Mouse (Mus musculus): ENCODE measurements at regions not wholly inside any gene's neighbourhood (a gene's known extent, or its start where the extent isn't known, plus 50 kb on each side); places are given as distances from the start of the nearest gene placed in this dataset.

GRCm38 (mm10) chr9:117729366-117729765 is 99.7 kb upstream of the Rbms3 start:
- no peak overlapping the region for H3K4me3 ChIP-seq (ENCODE audit: low read length)
- H3K4me2 ChIP-seq (ENCODE audit: low read depth, low read length) = 0 out of 2 replicates have a peak overlapping the region, but pooled peaks have one; percentile 1
- TF ChIP-seq CTCF (IDR thresholded peaks at IDR 0.05; ENCODE audit: low read depth) = no peak
- H3K9ac ChIP-seq (replicated peaks; ENCODE audit: low read length) = no peak overlapping the region
- no peaks in the 10 kb centered on the region for H3K4me1 ChIP-seq (ENCODE audit: insufficient read depth, low read length)
- DNase-seq (ENCODE audit: low spot score) (no peak), ATAC-seq (no peak)
- no peak overlapping the region for H3K27ac ChIP-seq
- no peaks in the 10 kb centered on the region for H3K9me3 ChIP-seq (ENCODE audit: low read length)
- H3K36me3 ChIP-seq (ENCODE audit: insufficient read depth, low read length) = no peaks in the 10 kb centered on the region
- no peaks in the 10 kb centered on the region for H3K27me3 ChIP-seq (ENCODE audit: insufficient read depth, low read length)
- WGBS = 71% methylated on average over 6 of the region's 6 CpGs

- Histone ChIP-seq H3K36me3 (ENCODE audit: insufficient read depth, low read length) (no peaks in the 10 kb centered on the region), H3K4me2 (ENCODE audit: low read depth, low read length) (no peak overlapping the region), H3K4me1 (ENCODE audit: insufficient read depth, low read length) (no peaks in the 10 kb centered on the region), H3K27me3 (ENCODE audit: insufficient read depth, low read length) (no peaks in the 10 kb centered on the region), H3K4me3 (ENCODE audit: low read length) (no peak overlapping the region), H3K9ac (replicated peaks; ENCODE audit: low read length) (no peak overlapping the region), H3K9me3 (ENCODE audit: low read length) (no peaks in the 10 kb centered on the region), H3K27ac (no peak overlapping the region)
- 79% methylated on average over 7 of the region's 7 CpGs for WGBS
- ATAC-seq = no peak
- no peak for TF ChIP-seq CTCF (IDR thresholded peaks at IDR 0.05; ENCODE audit: low read depth)
- no peak for DNase-seq (ENCODE audit: low spot score)
Measured at GRCm38 (mm10) chr9:117720161-117720598, 90.5 kb upstream of the Rbms3 start.

GRCm38 (mm10) chr9:117717346-117717745 is 87.6 kb upstream of the Rbms3 start:
- Histone ChIP-seq H3K27me3 (ENCODE audit: insufficient read depth, low read length) (no peaks in the 10 kb centered on the region), H3K4me2 (ENCODE audit: low read depth, low read length) (no peak overlapping the region), H3K9me3 (ENCODE audit: low read length) (no peaks in the 10 kb centered on the region), H3K4me3 (ENCODE audit: low read length) (no peak overlapping the region), H3K36me3 (ENCODE audit: insufficient read depth, low read length) (no peaks in the 10 kb centered on the region), H3K4me1 (ENCODE audit: insufficient read depth, low read length) (no peaks in the 10 kb centered on the region), H3K9ac (replicated peaks; ENCODE audit: low read length) (no peak overlapping the region), H3K27ac (no peak overlapping the region)
- no peak for TF ChIP-seq CTCF (IDR thresholded peaks at IDR 0.05; ENCODE audit: low read depth)
- no peak for ATAC-seq
- 85% methylated on average over 4 of the region's 4 CpGs for WGBS
- DNase-seq (ENCODE audit: low spot score) = no peak

GRCm38 (mm10) chr9:117716476-117716875 is 86.8 kb upstream of the Rbms3 start:
- Histone ChIP-seq H3K4me3 (ENCODE audit: low read length) (no peak overlapping the region), H3K9me3 (ENCODE audit: low read length) (no peaks in the 10 kb centered on the region), H3K9ac (replicated peaks; ENCODE audit: low read length) (no peak overlapping the region), H3K36me3 (ENCODE audit: insufficient read depth, low read length) (no peaks in the 10 kb centered on the region), H3K4me1 (ENCODE audit: insufficient read depth, low read length) (no peaks in the 10 kb centered on the region), H3K27me3 (ENCODE audit: insufficient read depth, low read length) (no peaks in the 10 kb centered on the region), H3K27ac (no peak overlapping the region), H3K4me2 (ENCODE audit: low read depth, low read length) (no peak overlapping the region)
- DNase-seq (ENCODE audit: low spot score) (no peak), ATAC-seq (no peak)
- TF ChIP-seq CTCF (IDR thresholded peaks at IDR 0.05; ENCODE audit: low read depth) = no peak
- 80% methylated on average over 6 of the region's 6 CpGs for WGBS

GRCm38 (mm10) chr9:117714741-117715675 is 85.3 kb upstream of the Rbms3 start:
- WGBS = 72% methylated on average over 13 of the region's 13 CpGs
- TF ChIP-seq CTCF (IDR thresholded peaks at IDR 0.05; ENCODE audit: low read depth) = no peak
- H3K9me3 ChIP-seq (ENCODE audit: low read length) = no peaks in the 10 kb centered on the region
- DNase-seq (ENCODE audit: low spot score) = no peak
- H3K9ac ChIP-seq (replicated peaks; ENCODE audit: low read length) = no peak overlapping the region
- no peak overlapping the region for H3K4me3 ChIP-seq (ENCODE audit: low read length)
- ATAC-seq = no peak
- H3K27me3 ChIP-seq (ENCODE audit: insufficient read depth, low read length) = no peaks in the 10 kb centered on the region
- H3K36me3 ChIP-seq (ENCODE audit: insufficient read depth, low read length) = no peaks in the 10 kb centered on the region
- no peak overlapping the region for H3K27ac ChIP-seq
- no peak overlapping the region for H3K4me2 ChIP-seq (ENCODE audit: low read depth, low read length)
- no peaks in the 10 kb centered on the region for H3K4me1 ChIP-seq (ENCODE audit: insufficient read depth, low read length)

- DNase-seq (ENCODE audit: low spot score) (no peak), ATAC-seq (no peak)
- H3K4me1 ChIP-seq (ENCODE audit: insufficient read depth, low read length) = no peaks in the 10 kb centered on the region
- TF ChIP-seq CTCF (IDR thresholded peaks at IDR 0.05; ENCODE audit: low read depth) = no peak
- H3K4me2 ChIP-seq (ENCODE audit: low read depth, low read length) = no peak overlapping the region
- H3K9ac ChIP-seq (replicated peaks; ENCODE audit: low read length) = no peak overlapping the region
- WGBS = 83% methylated on average over 4 of the region's 4 CpGs
- H3K4me3 ChIP-seq (ENCODE audit: low read length) = no peak overlapping the region
- H3K27me3 ChIP-seq (ENCODE audit: insufficient read depth, low read length) = no peaks in the 10 kb centered on the region
- H3K36me3 ChIP-seq (ENCODE audit: insufficient read depth, low read length) = no peaks in the 10 kb centered on the region
- no peak overlapping the region for H3K27ac ChIP-seq
- no peaks in the 10 kb centered on the region for H3K9me3 ChIP-seq (ENCODE audit: low read length)
Measured at GRCm38 (mm10) chr9:117713121-117713520, 83.4 kb upstream of the Rbms3 start.

- H3K4me3 ChIP-seq (ENCODE audit: low read length) = no peak overlapping the region
- H3K4me2 ChIP-seq (ENCODE audit: low read depth, low read length) = no peak overlapping the region
- ATAC-seq = no peak
- H3K27me3 ChIP-seq (ENCODE audit: insufficient read depth, low read length) = no peaks in the 10 kb centered on the region
- no peaks in the 10 kb centered on the region for H3K36me3 ChIP-seq (ENCODE audit: insufficient read depth, low read length)
- H3K9ac ChIP-seq (replicated peaks; ENCODE audit: low read length) = no peak overlapping the region
- TF ChIP-seq CTCF (IDR thresholded peaks at IDR 0.05; ENCODE audit: low read depth) = no peak
- H3K9me3 ChIP-seq (ENCODE audit: low read length) = no peaks in the 10 kb centered on the region
- H3K4me1 ChIP-seq (ENCODE audit: insufficient read depth, low read length) = no peaks in the 10 kb centered on the region
- H3K27ac ChIP-seq = no peak overlapping the region
- DNase-seq (ENCODE audit: low spot score) = no peak
- 74% methylated on average over 5 of the region's 5 CpGs for WGBS
Measured at GRCm38 (mm10) chr9:117711793-117712192, 82.1 kb upstream of the Rbms3 start.

Measured in hindbrain, postnatal 0 days (tissue).